Mouse (Mus musculus): ENCODE results near the gene Gm5483. TPM values are rescaled to one million over a fixed set of nuclear protein-coding genes. Genes with fewer than 3 reads are reported as not detected.
"Not testable (repeated sequence)": the region's sequence is repeated elsewhere in the genome, so short reads cannot be mapped to it uniquely, and the experiment has no call there.

Gene Gm5483
- total RNA-seq (2014; rRNA removed), result 2.8 and 5.3 TPM in 2 replicates
- 0.59 and 2.8 TPM in 2 replicates for polyA plus RNA-seq (2015; fragmentation: Nextera tagmentation; extraction: Ambion mirVana)

GRCm38 (mm10) chr16:36183912-36184311, at the start of gene Gm5483:
Gene Gm5483, plus strand, starts transcription at chr16:36184212.
- H3K4me2 ChIP-seq (ENCODE audit: low read depth); H3K9ac ChIP-seq; H3K9me3 ChIP-seq (ENCODE audit: low read length); H3K27me3 ChIP-seq (ENCODE audit: insufficient read depth, low read length); H3K4me3 ChIP-seq (ENCODE audit: low read depth, low read length); H3K4me1 ChIP-seq (ENCODE audit: insufficient read depth); ATAC-seq; DNase-seq; H3K27ac ChIP-seq (ENCODE audit: low read depth, low read length); H3K36me3 ChIP-seq (ENCODE audit: insufficient read depth): not testable (repeated sequence)
- 83% methylated on average over 4 of the region's 4 CpGs for WGBS

- no peaks in the 10 kb centered on the region for H3K4me1 ChIP-seq (ENCODE audit: insufficient read depth)
- H3K27ac ChIP-seq (ENCODE audit: low read depth, low read length), result no peak overlapping the region
- no peaks in the 10 kb centered on the region for H3K9me3 ChIP-seq (ENCODE audit: low read length)
- 80% methylated on average over 2 of the region's 2 CpGs for WGBS
- no peak overlapping the region for H3K4me2 ChIP-seq (ENCODE audit: low read depth)
- no peak for TF ChIP-seq CTCF (IDR thresholded peaks at IDR 0.05; ENCODE audit: low read depth)
- H3K4me3 ChIP-seq (ENCODE audit: low read depth, low read length), result no peak overlapping the region
- no peaks in the 10 kb centered on the region for H3K36me3 ChIP-seq (ENCODE audit: insufficient read depth)
- ATAC-seq (no peak), DNase-seq (no peak)
- H3K27me3 ChIP-seq (ENCODE audit: insufficient read depth, low read length), result no peaks in the 10 kb centered on the region
- no peak overlapping the region for H3K9ac ChIP-seq
These were observed 45.8 kb upstream of the Gm5483 start for GRCm38 (mm10) chr16:36138201-36138600.

- no peak within 1 kb of the TSS for H3K4me3 ChIP-seq (ENCODE audit: low read depth, low read length)
- no peaks in the 10 kb centered on the region for H3K27me3 ChIP-seq (ENCODE audit: insufficient read depth, low read length)
- H3K4me2 ChIP-seq (ENCODE audit: low read depth), result no peak within 1 kb of the TSS
- no peak within 1 kb of the TSS for H3K9ac ChIP-seq
- TF ChIP-seq CTCF (IDR thresholded peaks at IDR 0.05; ENCODE audit: low read depth), result no peak
- no peak for ATAC-seq
- no peaks in the 10 kb centered on the region for H3K4me1 ChIP-seq (ENCODE audit: insufficient read depth)
- H3K27ac ChIP-seq (ENCODE audit: low read depth, low read length), result no peak within 1 kb of the TSS
- no peaks in the 10 kb centered on the region for H3K36me3 ChIP-seq (ENCODE audit: insufficient read depth)
- no peak for DNase-seq
- no peaks in the 10 kb centered on the region for H3K9me3 ChIP-seq (ENCODE audit: low read length)
These were observed 27.5 kb upstream of the Gm5483 start, which contains the start of gene Stfa2l1 for GRCm38 (mm10) chr16:36156402-36156975. Gene Stfa2l1, plus strand, starts transcription at chr16:36156811.

- H3K27me3 ChIP-seq (ENCODE audit: insufficient read depth, low read length); H3K4me2 ChIP-seq (ENCODE audit: low read depth); H3K9ac ChIP-seq; H3K36me3 ChIP-seq (ENCODE audit: insufficient read depth); DNase-seq; H3K9me3 ChIP-seq (ENCODE audit: low read length); H3K4me3 ChIP-seq (ENCODE audit: low read depth, low read length); H3K4me1 ChIP-seq (ENCODE audit: insufficient read depth); ATAC-seq; H3K27ac ChIP-seq (ENCODE audit: low read depth, low read length): not testable (repeated sequence)
- 78% methylated on average over 9 of the region's 10 CpGs for WGBS
These were observed 16.2 kb upstream of the Gm5483 start for GRCm38 (mm10) chr16:36167841-36168240.

- H3K4me1 ChIP-seq (ENCODE audit: insufficient read depth), result no peaks in the 10 kb centered on the region
These were observed 7.9 kb upstream of the Gm5483 start for GRCm38 (mm10) chr16:36176108-36176507.

GRCm38 (mm10) chr16:36179910-36180309, 4.1 kb upstream of the Gm5483 start:
- TF ChIP-seq CTCF (IDR thresholded peaks at IDR 0.05; ENCODE audit: low read depth), result no peak
- Histone ChIP-seq H3K4me2 (ENCODE audit: low read depth) (no peak overlapping the region), H3K36me3 (ENCODE audit: insufficient read depth) (no peaks in the 10 kb centered on the region), H3K4me1 (ENCODE audit: insufficient read depth) (no peaks in the 10 kb centered on the region), H3K9me3 (ENCODE audit: low read length) (no peaks in the 10 kb centered on the region), H3K27me3 (ENCODE audit: insufficient read depth, low read length) (no peaks in the 10 kb centered on the region), H3K4me3 (ENCODE audit: low read depth, low read length) (no peak overlapping the region), H3K9ac (no peak overlapping the region), H3K27ac (ENCODE audit: low read depth, low read length) (no peak overlapping the region)
- WGBS, result 89% methylated on average over 2 of the region's 2 CpGs
- DNase-seq, result no peak
- no peak for ATAC-seq

More at GRCm38 (mm10) chr16:36176108-36176507, 7.9 kb upstream of the Gm5483 start:
- H3K9ac ChIP-seq, result no peak overlapping the region
- no peaks in the 10 kb centered on the region for H3K27me3 ChIP-seq (ENCODE audit: insufficient read depth, low read length)
- no peak overlapping the region for H3K4me3 ChIP-seq (ENCODE audit: low read depth, low read length)
- no peak overlapping the region for H3K4me2 ChIP-seq (ENCODE audit: low read depth)
- H3K36me3 ChIP-seq (ENCODE audit: insufficient read depth), result no peaks in the 10 kb centered on the region
- no peak for TF ChIP-seq CTCF (IDR thresholded peaks at IDR 0.05; ENCODE audit: low read depth)
- H3K9me3 ChIP-seq (ENCODE audit: low read length), result no peaks in the 10 kb centered on the region
- H3K27ac ChIP-seq (ENCODE audit: low read depth, low read length), result no peak overlapping the region
- ATAC-seq (no peak), DNase-seq (no peak)

GRCm38 (mm10) chr16:36199226-36199625, 15.2 kb downstream of the Gm5483 start:
- no peaks in the 10 kb centered on the region for H3K9me3 ChIP-seq (ENCODE audit: low read length)
- H3K36me3 ChIP-seq (ENCODE audit: insufficient read depth), result no peaks in the 10 kb centered on the region
- H3K9ac ChIP-seq, result no peak overlapping the region
- DNase-seq, result no peak
- ATAC-seq, result no peak
- no peak overlapping the region for H3K4me2 ChIP-seq (ENCODE audit: low read depth)
- 40% methylated on average over 19 of the region's 19 CpGs for WGBS
- no peaks in the 10 kb centered on the region for H3K4me1 ChIP-seq (ENCODE audit: insufficient read depth)
- H3K27ac ChIP-seq (ENCODE audit: low read depth, low read length), result no peak overlapping the region
- TF ChIP-seq CTCF (IDR thresholded peaks at IDR 0.05; ENCODE audit: low read depth), result no peak
- no peaks in the 10 kb centered on the region for H3K27me3 ChIP-seq (ENCODE audit: insufficient read depth, low read length)
- no peak overlapping the region for H3K4me3 ChIP-seq (ENCODE audit: low read depth, low read length)

Measured in forebrain, postnatal 0 days (tissue).